Mouse (Mus musculus): ENCODE results near the gene Higd1c. TPM values are rescaled to one million over a fixed set of nuclear protein-coding genes. Genes with fewer than 3 reads are reported as not detected.
"Not testable (repeated sequence)": the region's sequence is repeated elsewhere in the genome, so short reads cannot be mapped to it uniquely, and the experiment has no call there.

Higd1c gene
- 0.97 and 2.0 TPM in 2 replicates for polyA plus RNA-seq (2012; rRNA removed)

DNA sequence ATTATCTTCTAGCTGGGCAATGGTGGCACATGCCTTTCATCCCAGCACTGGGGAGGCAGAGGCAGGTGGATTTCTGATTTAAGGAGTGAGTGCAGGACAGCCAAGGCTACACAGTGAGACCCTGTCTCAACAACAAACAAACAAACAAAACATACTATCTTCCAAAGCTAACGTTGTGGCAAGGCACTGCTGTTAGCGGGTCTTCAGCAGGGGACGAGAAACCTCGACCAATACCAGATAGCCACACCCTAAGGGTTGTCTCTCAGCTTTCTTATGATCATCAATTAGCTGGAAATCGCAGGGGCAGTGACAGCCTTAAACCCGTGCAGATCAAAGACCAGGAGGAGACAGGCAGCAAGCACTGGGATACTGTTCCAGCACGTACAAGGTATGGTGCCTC is at the start of gene Higd1c:
Gene Higd1c (plus strand): TSS at position 301 of the 400 bp plus-strand sequence.
- Histone ChIP-seq H3K4me3 (ENCODE audit: insufficient read depth, low read depth, low read length) (no peak within 1 kb of the TSS), H3K27ac (ENCODE audit: insufficient read depth, low read depth, low read length) (no peak within 1 kb of the TSS), H3K4me1 (ENCODE audit: control insufficient read depth, insufficient read depth, low read length) (no peaks in the 10 kb centered on the region), H3K27me3 (replicated peaks; ENCODE audit: control insufficient read depth, insufficient read depth, low read length) (no peaks in the 10 kb centered on the region), H3K36me3 (ENCODE audit: control insufficient read depth, insufficient read depth, low read length) (no peaks in the 10 kb centered on the region)
- DNase-seq, result no peak
- WGBS, result 71% methylated on average over 7 of the region's 7 CpGs
- TF ChIP-seq POLR2A (IDR thresholded peaks at IDR 0.05; ENCODE audit: low read depth, low read length) (no peak), CTCF (conservative IDR thresholded peaks at IDR 0.05; ENCODE audit: insufficient read depth, insufficient read length, low read depth, low read length) (no peak)

DNA sequence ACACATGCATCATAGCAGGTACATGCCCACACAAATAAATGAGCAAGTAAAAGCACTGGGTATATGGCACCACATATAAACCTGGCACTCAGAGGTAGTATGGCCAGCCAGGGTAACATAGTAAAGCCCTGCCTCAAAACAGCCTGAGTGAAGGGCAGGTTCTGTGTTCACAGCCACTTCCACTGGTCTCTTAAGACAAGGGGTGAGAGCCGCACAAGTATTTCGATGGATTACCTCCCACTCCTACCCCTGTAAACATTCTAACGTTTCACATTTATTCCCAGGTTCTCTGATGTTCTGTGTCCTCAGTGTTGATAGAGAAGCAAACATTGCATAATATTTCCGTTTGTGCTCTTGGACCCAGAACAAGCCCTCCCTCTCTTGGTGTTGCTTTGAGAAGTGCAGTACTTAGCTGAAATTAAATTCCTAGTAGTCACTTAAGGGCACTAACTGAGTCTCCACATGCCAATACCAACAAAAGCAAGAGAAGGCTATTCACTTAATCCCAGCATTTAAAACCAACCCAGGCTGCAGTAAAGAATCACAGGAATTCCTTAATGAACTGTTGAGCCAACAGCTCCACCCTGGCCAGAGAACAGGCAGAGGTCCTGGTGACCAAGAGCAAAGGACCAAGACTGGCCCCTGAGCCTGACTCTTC is 46.2 kb upstream of the Higd1c start:
- WGBS, result 42% methylated on average over 4 of the region's 4 CpGs
- H3K27me3 ChIP-seq (replicated peaks; ENCODE audit: control insufficient read depth, insufficient read depth, low read length); H3K4me1 ChIP-seq (ENCODE audit: control insufficient read depth, insufficient read depth, low read length); H3K36me3 ChIP-seq (ENCODE audit: control insufficient read depth, insufficient read depth, low read length); H3K4me3 ChIP-seq (ENCODE audit: insufficient read depth, low read depth, low read length): not testable (repeated sequence)
- 0 out of 2 replicates have a peak overlapping the region, but pooled peaks have one; percentile 29 for H3K27ac ChIP-seq (ENCODE audit: insufficient read depth, low read depth, low read length)
- DNase-seq, result peak; percentile 61

GRCm38 (mm10) chr15:100319884-100320283 is 44.5 kb upstream of the Higd1c start:
- peaks cover 9% of the 10 kb centered on the region; the same call in 1 of the 2 replicates for H3K4me1 ChIP-seq (ENCODE audit: control insufficient read depth, insufficient read depth, low read length)
- H3K27me3 ChIP-seq (replicated peaks; ENCODE audit: control insufficient read depth, insufficient read depth, low read length), result no peaks in the 10 kb centered on the region
- TF ChIP-seq POLR2A (IDR thresholded peaks at IDR 0.05; ENCODE audit: low read depth, low read length) (no peak), CTCF (conservative IDR thresholded peaks at IDR 0.05; ENCODE audit: insufficient read depth, insufficient read length, low read depth, low read length) (no peak)
- H3K36me3 ChIP-seq (ENCODE audit: control insufficient read depth, insufficient read depth, low read length), result no peaks in the 10 kb centered on the region
- peak; percentile 51 for DNase-seq
- no peak overlapping the region for H3K27ac ChIP-seq (ENCODE audit: insufficient read depth, low read depth, low read length)
- H3K4me3 ChIP-seq (ENCODE audit: insufficient read depth, low read depth, low read length), result no peak overlapping the region
- WGBS, result 59% methylated on average over 1 of the region's 1 CpGs

GRCm38 (mm10) chr15:100320295-100320905 is 43.9 kb upstream of the Higd1c start:
- DNase-seq, result peak; percentile 25

GRCm38 (mm10) chr15:100321134-100321533 is 43.2 kb upstream of the Higd1c start:
- no peaks in the 10 kb centered on the region for H3K27me3 ChIP-seq (replicated peaks; ENCODE audit: control insufficient read depth, insufficient read depth, low read length)
- DNase-seq, result peak; percentile 91
- H3K4me1 ChIP-seq (ENCODE audit: control insufficient read depth, insufficient read depth, low read length), result peaks cover 9% of the 10 kb centered on the region; the same call in 1 of the 2 replicates
- H3K27ac ChIP-seq (ENCODE audit: insufficient read depth, low read depth, low read length), result no peak overlapping the region
- H3K36me3 ChIP-seq (ENCODE audit: control insufficient read depth, insufficient read depth, low read length), result no peaks in the 10 kb centered on the region
- H3K4me3 ChIP-seq (ENCODE audit: insufficient read depth, low read depth, low read length), result no peak overlapping the region
- WGBS, result 27% methylated on average over 5 of the region's 5 CpGs
- TF ChIP-seq CTCF (conservative IDR thresholded peaks at IDR 0.05; ENCODE audit: insufficient read depth, insufficient read length, low read depth, low read length) (peak; percentile 85), POLR2A (IDR thresholded peaks at IDR 0.05; ENCODE audit: low read depth, low read length) (no peak)

More at GRCm38 (mm10) chr15:100320295-100320905, 43.9 kb upstream of the Higd1c start:
- no peaks in the 10 kb centered on the region for H3K27me3 ChIP-seq (replicated peaks; ENCODE audit: control insufficient read depth, insufficient read depth, low read length)
- H3K4me1 ChIP-seq (ENCODE audit: control insufficient read depth, insufficient read depth, low read length), result peaks cover 9% of the 10 kb centered on the region; the same call in 1 of the 2 replicates
- TF ChIP-seq CTCF (conservative IDR thresholded peaks at IDR 0.05; ENCODE audit: insufficient read depth, insufficient read length, low read depth, low read length), result no peak
- 67% methylated on average over 9 of the region's 9 CpGs for WGBS
- H3K36me3 ChIP-seq (ENCODE audit: control insufficient read depth, insufficient read depth, low read length), result no peaks in the 10 kb centered on the region
- H3K27ac ChIP-seq (ENCODE audit: insufficient read depth, low read depth, low read length), result no peak overlapping the region
- no peak overlapping the region for H3K4me3 ChIP-seq (ENCODE audit: insufficient read depth, low read depth, low read length)

DNA sequence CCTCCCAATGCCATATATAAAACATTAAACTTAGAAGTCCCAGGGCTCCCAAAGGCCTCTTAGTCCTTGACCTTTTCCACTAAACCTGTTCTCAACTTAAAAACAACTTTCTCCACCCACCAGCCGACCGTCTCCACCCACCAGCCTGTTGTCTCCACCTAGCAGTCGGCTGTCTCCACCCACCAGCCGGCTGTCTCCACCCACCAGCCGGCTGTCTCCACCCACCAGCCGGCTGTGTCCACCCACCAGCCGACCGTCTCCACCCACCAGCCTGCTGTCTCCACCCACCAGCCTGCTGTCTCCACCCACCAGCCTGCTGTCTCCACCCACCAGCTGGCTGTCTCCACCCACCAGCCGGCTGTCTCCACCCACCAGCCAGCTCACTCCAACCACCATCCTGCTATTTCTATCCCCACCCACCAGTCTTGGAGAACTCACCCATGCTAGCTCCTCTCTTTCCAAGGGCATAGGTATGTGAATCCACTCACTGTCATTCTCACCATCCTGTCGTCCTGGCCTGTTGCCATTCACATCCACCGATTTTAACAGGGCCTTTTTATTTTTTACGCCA is 40.2 kb upstream of the Higd1c start:
- H3K27me3 ChIP-seq (replicated peaks; ENCODE audit: control insufficient read depth, insufficient read depth, low read length), result no peaks in the 10 kb centered on the region
- DNase-seq, result no peak
- peaks cover 3% of the 10 kb centered on the region; the same call in 1 of the 2 replicates for H3K4me1 ChIP-seq (ENCODE audit: control insufficient read depth, insufficient read depth, low read length)
- H3K4me3 ChIP-seq (ENCODE audit: insufficient read depth, low read depth, low read length), result no peak overlapping the region
- H3K36me3 ChIP-seq (ENCODE audit: control insufficient read depth, insufficient read depth, low read length), result no peaks in the 10 kb centered on the region
- H3K27ac ChIP-seq (ENCODE audit: insufficient read depth, low read depth, low read length), result no peak overlapping the region
- WGBS, result 77% methylated on average over 12 of the region's 12 CpGs
- no peak for TF ChIP-seq CTCF (conservative IDR thresholded peaks at IDR 0.05; ENCODE audit: insufficient read depth, insufficient read length, low read depth, low read length)
- no peak for TF ChIP-seq POLR2A (IDR thresholded peaks at IDR 0.05; ENCODE audit: low read depth, low read length)

- Histone ChIP-seq H3K4me1 (ENCODE audit: control insufficient read depth, insufficient read depth, low read length) (peaks cover 3% of the 10 kb centered on the region; the same call in 1 of the 2 replicates), H3K4me3 (ENCODE audit: insufficient read depth, low read depth, low read length) (no peak overlapping the region), H3K36me3 (ENCODE audit: control insufficient read depth, insufficient read depth, low read length) (no peaks in the 10 kb centered on the region), H3K27ac (ENCODE audit: insufficient read depth, low read depth, low read length) (no peak overlapping the region), H3K27me3 (replicated peaks; ENCODE audit: control insufficient read depth, insufficient read depth, low read length) (no peaks in the 10 kb centered on the region)
- no peak for TF ChIP-seq CTCF (conservative IDR thresholded peaks at IDR 0.05; ENCODE audit: insufficient read depth, insufficient read length, low read depth, low read length)
- TF ChIP-seq POLR2A (IDR thresholded peaks at IDR 0.05; ENCODE audit: low read depth, low read length), result no peak
- 79% methylated on average over 3 of the region's 3 CpGs for WGBS
- no peak for DNase-seq
Measured at GRCm38 (mm10) chr15:100325235-100325634, 39.1 kb upstream of the Higd1c start.

Measured in kidney, adult 2 months (tissue).